Mouse (Mus musculus): ENCODE data around the gene Foxj1. TPM values are rescaled to one million over a fixed set of nuclear protein-coding genes. Genes with fewer than 3 reads are reported as not detected.

Foxj1 gene
- polyA plus RNA-seq, 1 experiment from 2014 or later = 0.09 TPM

DNA sequence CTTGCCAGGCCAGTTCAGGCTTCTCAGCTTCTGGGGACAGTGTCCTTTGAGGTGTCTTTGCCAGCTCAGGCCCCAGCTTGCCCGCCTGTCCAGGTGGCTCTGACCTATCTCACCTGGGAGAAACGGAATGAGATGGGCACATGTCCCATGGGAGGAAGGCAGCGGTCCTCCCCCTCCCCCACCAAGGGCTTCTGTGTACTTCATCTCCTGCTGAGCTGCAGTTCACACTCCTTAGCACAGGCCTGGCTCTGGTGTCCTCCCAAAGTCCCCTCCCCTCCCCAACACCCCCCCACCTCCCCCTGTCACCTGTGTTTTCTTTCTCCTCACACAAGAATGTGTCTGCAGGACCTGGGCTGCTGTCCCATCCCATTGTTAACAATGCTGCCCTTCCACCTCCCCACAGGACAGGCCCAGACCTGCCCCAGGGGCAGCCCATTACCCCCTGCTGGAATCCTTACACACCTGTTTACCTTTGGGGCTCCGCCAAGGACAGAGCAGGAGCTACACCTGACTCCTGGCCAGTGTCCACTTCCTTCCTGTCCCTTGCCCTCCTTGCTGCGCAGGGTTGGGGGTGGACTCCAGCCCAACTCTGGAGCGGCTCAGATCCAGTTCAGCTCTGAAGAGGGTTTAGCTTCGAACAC is 8.1 kb downstream of the Foxj1 start:
- H3K9ac ChIP-seq = no peak overlapping the region
- no peak overlapping the region for H3K27ac ChIP-seq (replicated peaks)
- H3K4me2 ChIP-seq = no peak overlapping the region
- no peak overlapping the region for H3K4me3 ChIP-seq
- no peaks in the 10 kb centered on the region for H3K36me3 ChIP-seq
- peaks cover 18% of the 10 kb centered on the region for H3K4me1 ChIP-seq
- peaks cover 6% of the 10 kb centered on the region; the same call in 1 of the 2 replicates for H3K27me3 ChIP-seq (replicated peaks)
- 63% methylated on average over 7 of the region's 7 CpGs for WGBS
- no peaks in the 10 kb centered on the region for H3K9me3 ChIP-seq
- no peak for ATAC-seq (ENCODE audit: extremely low read depth, insufficient number of reproducible peaks, low FRiP score, low TSS enrichment)

DNA sequence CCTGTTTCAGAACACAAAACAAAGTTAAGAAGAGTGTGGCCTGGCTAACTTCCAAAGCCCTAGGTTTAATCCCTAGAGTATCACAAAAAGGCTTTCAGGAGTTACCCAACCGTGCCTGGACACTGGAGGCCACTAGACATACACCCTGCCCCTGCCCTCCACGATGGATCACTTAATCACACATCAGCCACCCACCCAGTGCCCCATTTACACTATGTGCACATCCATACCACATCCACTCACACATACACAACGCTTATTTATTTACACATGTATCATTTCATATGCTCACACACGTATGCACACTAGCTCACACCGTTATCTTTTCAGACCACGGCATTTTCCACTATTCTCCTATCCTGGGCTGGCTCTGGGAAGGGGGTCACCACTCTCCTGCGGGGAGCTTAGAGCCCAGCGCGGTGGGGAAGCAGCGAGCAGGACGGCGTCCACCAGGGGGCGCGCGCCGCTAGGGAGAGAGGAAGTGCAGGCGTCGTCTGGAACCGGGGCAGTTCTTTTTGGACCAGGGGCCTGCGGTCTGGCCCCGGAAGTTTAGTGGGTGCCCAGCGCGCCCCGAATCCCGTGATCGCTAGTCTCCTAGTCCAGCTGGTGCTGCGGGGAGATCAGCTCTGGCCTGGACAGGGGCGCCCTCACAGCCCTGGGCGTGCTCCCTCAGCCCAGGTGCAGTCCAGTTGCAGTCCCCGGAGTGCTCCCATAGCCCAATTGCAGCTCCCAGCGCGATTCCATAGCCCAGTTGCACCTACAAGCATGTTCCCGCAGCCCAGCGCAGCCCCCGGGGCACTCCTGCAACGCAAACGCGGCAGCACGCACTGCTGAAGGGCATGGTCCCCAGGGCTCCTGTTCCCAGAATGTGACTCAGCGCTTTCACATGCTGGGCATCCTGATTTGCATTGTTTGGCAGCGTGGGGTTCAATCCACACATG is 16.2 kb downstream of the Foxj1 start:
- ATAC-seq (ENCODE audit: extremely low read depth, insufficient number of reproducible peaks, low FRiP score, low TSS enrichment) = peak; percentile 60
- Histone ChIP-seq H3K27ac (replicated peaks) (no peak overlapping the region), H3K4me3 (peak overlapping the region; percentile 59), H3K36me3 (no peaks in the 10 kb centered on the region), H3K9ac (peak overlapping the region; percentile 86), H3K4me1 (peaks cover 6% of the 10 kb centered on the region), H3K4me2 (peak overlapping the region; percentile 100), H3K27me3 (replicated peaks) (peaks cover 35% of the 10 kb centered on the region), H3K9me3 (no peaks in the 10 kb centered on the region)
- 3% methylated on average over 41 of the region's 41 CpGs for WGBS

DNA sequence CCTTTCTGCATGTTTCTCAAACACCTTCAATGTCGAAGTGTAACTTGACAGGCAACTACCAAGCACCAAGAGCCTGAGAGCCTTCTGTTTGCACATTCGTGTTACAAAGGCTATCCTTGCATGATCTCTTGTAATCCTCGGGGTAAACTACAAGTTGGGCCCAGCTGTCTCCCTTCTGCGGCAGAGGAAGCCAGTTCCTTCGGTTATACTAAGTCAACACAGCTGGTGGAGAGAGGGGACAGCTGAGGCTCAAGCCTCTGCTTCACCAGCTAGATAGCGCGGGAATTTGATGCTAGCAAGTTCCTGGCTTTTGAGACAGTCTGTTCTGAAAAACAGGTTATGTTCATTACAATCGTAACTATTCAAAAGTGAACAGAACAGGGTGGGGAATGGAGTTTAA is 22.8 kb downstream of the Foxj1 start:
- Histone ChIP-seq H3K27ac (replicated peaks) (no peak overlapping the region), H3K36me3 (no peaks in the 10 kb centered on the region), H3K27me3 (replicated peaks) (peaks cover 15% of the 10 kb centered on the region; the same call in 1 of the 2 replicates), H3K9me3 (no peaks in the 10 kb centered on the region), H3K9ac (no peak overlapping the region), H3K4me3 (no peak overlapping the region), H3K4me2 (no peak overlapping the region), H3K4me1 (no peaks in the 10 kb centered on the region)
- ATAC-seq (ENCODE audit: extremely low read depth, insufficient number of reproducible peaks, low FRiP score, low TSS enrichment) = no peak
- 46% methylated on average over 8 of the region's 8 CpGs for WGBS

DNA sequence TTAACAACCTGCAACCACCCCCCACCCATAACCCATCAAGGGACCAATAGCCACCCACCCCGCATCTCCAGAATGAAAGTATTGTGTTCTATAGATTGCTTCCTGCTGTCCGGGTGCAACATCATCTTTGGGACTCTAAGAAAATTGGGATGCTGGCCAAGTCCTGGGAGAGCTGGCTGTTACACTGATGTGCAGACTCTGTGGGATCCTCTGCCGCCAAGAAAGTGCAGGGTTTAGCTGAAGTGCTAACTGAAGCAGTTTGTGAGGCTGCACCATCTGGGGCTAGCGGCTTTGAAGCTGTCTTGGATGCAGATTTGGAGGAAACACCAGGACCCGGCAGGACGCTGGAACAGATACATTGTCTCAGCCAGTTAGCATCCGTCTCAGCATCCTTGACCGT is 24.0 kb downstream of the Foxj1 start:
- no peak overlapping the region for H3K4me2 ChIP-seq
- H3K4me1 ChIP-seq = peaks cover under 1% of the 10 kb centered on the region; the same call in 1 of the 2 replicates
- WGBS = 37% methylated on average over 8 of the region's 8 CpGs
- H3K9me3 ChIP-seq = no peaks in the 10 kb centered on the region
- H3K4me3 ChIP-seq = no peak overlapping the region
- no peaks in the 10 kb centered on the region for H3K36me3 ChIP-seq
- ATAC-seq (ENCODE audit: extremely low read depth, insufficient number of reproducible peaks, low FRiP score, low TSS enrichment) = no peak
- no peak overlapping the region for H3K9ac ChIP-seq
- peaks cover 13% of the 10 kb centered on the region; the same call in 1 of the 2 replicates for H3K27me3 ChIP-seq (replicated peaks)
- H3K27ac ChIP-seq (replicated peaks) = no peak overlapping the region

DNA sequence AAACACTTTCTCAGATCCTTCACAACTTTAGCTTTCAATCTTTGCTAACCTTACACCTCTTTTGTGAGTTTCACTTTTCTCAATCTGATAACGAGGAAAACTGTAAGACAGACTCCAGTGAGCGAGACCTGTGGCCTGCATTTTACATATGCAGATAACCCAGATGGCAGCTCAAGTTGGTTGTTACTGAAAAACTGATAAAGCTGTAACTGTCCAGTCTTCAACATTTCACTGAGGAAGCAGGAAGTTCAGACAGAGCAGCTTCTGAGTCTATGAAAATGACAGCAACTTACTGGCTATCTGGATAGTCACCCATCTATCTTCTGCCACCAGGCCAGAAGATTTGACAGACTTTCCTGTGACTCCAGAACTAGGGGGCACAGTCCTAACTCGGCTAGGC is 25.6 kb downstream of the Foxj1 start:
- Histone ChIP-seq H3K27ac (replicated peaks) (no peak overlapping the region), H3K4me3 (no peak overlapping the region), H3K9ac (no peak overlapping the region), H3K4me1 (peaks cover 7% of the 10 kb centered on the region), H3K4me2 (no peak overlapping the region), H3K27me3 (replicated peaks) (peaks cover 5% of the 10 kb centered on the region; the same call in 1 of the 2 replicates), H3K36me3 (peaks cover 7% of the 10 kb centered on the region), H3K9me3 (no peaks in the 10 kb centered on the region)
- no peak for ATAC-seq (ENCODE audit: extremely low read depth, insufficient number of reproducible peaks, low FRiP score, low TSS enrichment)
- 59% methylated on average over 3 of the region's 3 CpGs for WGBS

DNA sequence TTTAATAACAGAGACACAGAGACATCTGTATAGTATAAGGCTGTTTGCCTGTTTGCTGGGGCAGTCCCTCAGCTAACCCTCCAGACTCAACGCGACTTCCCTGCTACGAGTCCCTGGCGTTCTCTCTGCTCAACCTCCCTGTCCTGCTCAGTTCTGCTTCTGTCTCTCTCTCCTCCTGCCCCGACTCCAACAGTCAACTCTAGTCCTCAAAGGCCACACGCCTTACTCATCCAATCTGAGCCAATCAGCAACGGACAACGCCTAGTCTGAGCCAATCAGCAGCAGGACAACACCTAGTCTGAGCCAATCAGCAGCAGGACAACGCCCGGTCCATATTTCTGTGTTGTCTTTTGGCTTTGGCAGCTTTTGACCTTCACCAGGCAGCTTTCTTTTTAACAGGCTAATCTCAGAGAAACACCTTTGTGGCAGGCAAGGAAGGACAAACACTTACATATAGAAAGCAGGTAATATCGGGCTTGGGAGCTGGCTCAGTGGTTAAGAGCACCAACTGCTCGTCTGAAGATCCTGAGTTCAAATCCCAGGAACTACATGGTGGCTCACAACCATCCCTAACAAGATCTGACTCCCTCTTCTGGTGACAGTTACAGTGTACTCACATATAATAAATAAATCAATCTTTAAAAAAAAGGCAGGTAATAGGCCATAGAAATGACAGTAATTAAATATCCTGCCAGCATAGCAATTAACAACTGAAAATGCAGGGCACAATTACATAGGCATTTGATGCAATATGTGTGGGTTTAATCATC is 27.3 kb downstream of the Foxj1 start:
- 93% methylated on average over 12 of the region's 12 CpGs for WGBS
- ATAC-seq (ENCODE audit: extremely low read depth, insufficient number of reproducible peaks, low FRiP score, low TSS enrichment) = no peak
- Histone ChIP-seq H3K36me3 (peaks cover 24% of the 10 kb centered on the region), H3K27ac (replicated peaks) (no peak overlapping the region), H3K27me3 (replicated peaks) (peaks cover 5% of the 10 kb centered on the region; the same call in 1 of the 2 replicates), H3K9ac (no peak overlapping the region), H3K9me3 (no peaks in the 10 kb centered on the region), H3K4me3 (no peak overlapping the region), H3K4me2 (no peak overlapping the region), H3K4me1 (peaks cover 7% of the 10 kb centered on the region)

DNA sequence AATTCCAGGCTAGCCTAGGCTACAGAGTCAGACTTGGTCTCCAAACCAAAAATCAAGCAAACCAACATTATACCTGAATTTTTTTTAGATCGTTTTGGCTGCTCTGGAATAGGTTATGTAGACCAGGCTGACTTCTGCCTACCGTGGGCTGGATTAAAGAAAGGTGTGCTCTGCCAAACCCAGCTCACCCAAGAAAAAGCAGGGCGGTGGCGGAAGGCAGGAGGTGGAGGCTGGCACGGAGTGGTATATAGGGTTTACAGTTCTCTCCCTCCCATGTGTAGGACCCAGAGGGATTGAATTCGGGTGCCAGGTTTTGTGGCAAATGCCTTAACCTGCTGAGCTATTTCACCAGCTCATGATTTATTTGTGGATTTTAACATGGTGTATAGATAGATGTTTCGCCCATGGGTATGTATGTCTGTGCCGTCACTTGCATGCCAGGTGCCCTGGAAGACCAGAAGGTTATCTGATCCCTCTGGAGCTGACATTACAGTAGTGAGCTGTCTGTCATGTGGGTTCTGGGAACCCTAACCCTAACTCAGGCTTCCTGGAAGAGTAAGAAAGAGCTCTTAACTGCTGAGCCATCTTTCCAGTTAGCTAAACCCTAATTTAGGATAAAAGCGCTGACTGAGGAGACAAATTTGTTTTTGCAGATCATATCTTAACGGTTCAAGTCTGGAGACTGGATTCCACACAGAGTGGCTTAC is 28.0 kb downstream of the Foxj1 start, which contains the start of gene Exoc7:
TSS of gene Exoc7 (minus strand) at position 215 of the 707 bp plus-strand sequence.
- Histone ChIP-seq H3K9me3 (no peaks in the 10 kb centered on the region), H3K4me2 (peak within 1 kb of the TSS; percentile 89), H3K9ac (peak within 1 kb of the TSS; percentile 88), H3K4me3 (peak within 1 kb of the TSS; percentile 70), H3K36me3 (peaks cover 32% of the 10 kb centered on the region), H3K4me1 (peaks cover 7% of the 10 kb centered on the region), H3K27ac (replicated peaks) (0 out of 2 replicates have a peak within 1 kb of the TSS, but pooled peaks have one; percentile 13), H3K27me3 (replicated peaks) (peaks cover 5% of the 10 kb centered on the region; the same call in 1 of the 2 replicates)
- 79% methylated on average over 10 of the region's 10 CpGs for WGBS
- ATAC-seq (ENCODE audit: extremely low read depth, insufficient number of reproducible peaks, low FRiP score, low TSS enrichment) = no peak

DNA sequence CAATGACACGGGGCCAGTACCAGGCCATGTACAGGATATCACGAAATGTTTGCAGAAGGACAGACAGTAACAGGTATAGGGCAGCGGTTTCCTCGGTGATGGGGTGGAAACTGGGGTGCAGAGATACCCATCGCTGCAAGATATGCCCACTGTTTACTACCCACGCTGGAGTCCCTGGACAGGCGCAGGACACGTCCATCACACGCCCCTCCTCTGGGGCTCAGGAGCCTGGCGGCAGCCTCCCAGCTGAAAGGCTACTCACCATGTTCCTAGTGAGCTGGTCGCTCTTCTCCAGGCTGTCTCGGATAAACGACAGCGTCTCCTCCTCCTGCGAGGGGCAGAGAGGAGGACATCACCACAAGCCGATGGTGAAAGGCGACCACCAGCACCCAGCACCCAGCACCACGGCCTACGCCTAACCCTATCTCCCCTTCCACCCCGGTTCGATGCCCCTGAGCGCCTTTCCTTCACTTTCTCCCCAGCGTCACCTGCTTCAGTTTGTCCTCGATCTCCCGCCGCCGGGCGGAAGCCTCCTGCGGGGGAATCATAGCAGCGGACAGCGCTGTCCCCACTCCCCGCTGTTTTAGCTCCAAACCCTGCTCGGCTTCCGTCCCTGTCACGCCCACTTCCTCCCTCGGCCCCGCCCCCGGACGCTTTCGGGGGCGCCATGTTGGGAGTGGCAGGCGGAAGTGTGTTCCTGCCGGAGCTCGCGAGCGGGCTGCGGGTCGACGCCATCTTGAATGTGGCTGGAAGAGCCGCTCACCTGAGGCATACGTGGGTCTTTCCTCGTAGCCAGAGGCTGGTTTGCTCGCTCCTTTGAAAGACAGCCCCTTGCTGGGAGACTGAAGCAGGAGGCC is 28.8 kb downstream of the Foxj1 start:
- 2% methylated on average over 53 of the region's 53 CpGs for WGBS
- Histone ChIP-seq H3K9ac (peak overlapping the region; percentile 88), H3K27me3 (replicated peaks) (peaks cover 5% of the 10 kb centered on the region; the same call in 1 of the 2 replicates), H3K27ac (replicated peaks) (0 out of 2 replicates have a peak overlapping the region, but pooled peaks have one; percentile 13), H3K9me3 (no peaks in the 10 kb centered on the region), H3K36me3 (peaks cover 40% of the 10 kb centered on the region), H3K4me3 (peak overlapping the region; percentile 70), H3K4me2 (peak overlapping the region; percentile 89), H3K4me1 (peaks cover 7% of the 10 kb centered on the region)
- ATAC-seq (ENCODE audit: extremely low read depth, insufficient number of reproducible peaks, low FRiP score, low TSS enrichment) = peak; percentile 87

DNA sequence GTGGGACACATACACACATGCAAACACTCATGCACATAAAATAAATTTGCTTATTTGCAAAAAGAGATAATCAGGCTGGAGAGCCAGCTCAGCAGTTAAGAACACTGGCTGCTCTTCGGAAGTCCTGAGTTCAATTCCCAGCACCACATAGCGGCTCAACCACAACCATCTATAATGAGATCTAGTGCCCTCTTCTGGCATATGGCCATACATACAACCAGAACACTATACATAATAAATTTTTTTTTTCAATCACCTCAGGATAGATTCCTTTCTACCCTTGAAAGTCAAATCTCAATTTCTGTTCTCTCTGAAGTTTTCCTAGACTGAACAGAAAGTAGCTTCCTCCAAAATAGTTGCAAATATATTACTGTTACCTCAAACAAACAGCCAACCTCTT is 29.8 kb downstream of the Foxj1 start:
- peak overlapping the region; percentile 89 for H3K4me2 ChIP-seq
- H3K4me1 ChIP-seq = peaks cover 7% of the 10 kb centered on the region
- peaks cover 49% of the 10 kb centered on the region for H3K36me3 ChIP-seq
- H3K27me3 ChIP-seq (replicated peaks) = no peaks in the 10 kb centered on the region
- H3K27ac ChIP-seq (replicated peaks) = no peak overlapping the region
- no peaks in the 10 kb centered on the region for H3K9me3 ChIP-seq
- peak overlapping the region; percentile 70 for H3K4me3 ChIP-seq
- ATAC-seq (ENCODE audit: extremely low read depth, insufficient number of reproducible peaks, low FRiP score, low TSS enrichment) = no peak
- peak overlapping the region; percentile 88; the same call in 1 of the 2 replicates for H3K9ac ChIP-seq
- 95% methylated on average over 2 of the region's 2 CpGs for WGBS

DNA sequence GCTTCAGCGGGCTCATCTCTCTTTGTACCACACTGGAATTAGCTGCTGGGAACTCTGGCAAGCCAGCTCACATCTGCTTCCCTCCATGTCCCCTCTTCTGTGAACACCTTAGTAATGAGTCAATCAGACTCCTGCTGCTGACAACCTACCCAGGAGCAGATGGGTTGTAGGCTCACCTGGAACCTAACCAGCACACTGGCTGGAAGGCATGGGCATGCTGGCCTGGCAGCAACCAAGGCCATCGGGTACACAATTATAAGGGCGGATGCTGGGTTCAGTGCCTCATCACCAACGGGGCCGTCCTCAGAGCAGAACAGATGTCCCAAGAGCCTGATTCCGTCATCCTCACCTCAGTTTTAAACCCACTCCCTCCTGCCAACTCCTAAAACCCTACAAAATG is 36.6 kb downstream of the Foxj1 start:
- H3K4me1 ChIP-seq = no peaks in the 10 kb centered on the region
- H3K9me3 ChIP-seq = no peaks in the 10 kb centered on the region
- WGBS = 82% methylated on average over 6 of the region's 6 CpGs
- no peak for ATAC-seq (ENCODE audit: extremely low read depth, insufficient number of reproducible peaks, low FRiP score, low TSS enrichment)
- H3K9ac ChIP-seq = no peak overlapping the region
- no peak overlapping the region for H3K4me3 ChIP-seq
- H3K4me2 ChIP-seq = no peak overlapping the region
- no peaks in the 10 kb centered on the region for H3K27me3 ChIP-seq (replicated peaks)
- no peak overlapping the region for H3K27ac ChIP-seq (replicated peaks)
- peaks cover 86% of the 10 kb centered on the region for H3K36me3 ChIP-seq

Data from heart, embryonic 13.5 days (tissue).